Mouse (Mus musculus) naive thymus-derived CD4-positive, alpha-beta T cell, adult 5 months (primary cell): Measurements from ENCODE around the gene Rer1. TPM values are rescaled to one million over a fixed set of nuclear protein-coding genes. Genes with fewer than 3 reads are reported as not detected.

Source experiments
- polyA plus RNA-seq: library from polyadenylated mRNA; unstranded; fragments of 100-300 nt; shearing (Covaris generic); gene quantifications from one replicate; pipeline ENCODE4 v1.2.1, GENCODE M21; 2017

Rer1 gene
- 112 TPM for polyA plus RNA-seq

DNA sequence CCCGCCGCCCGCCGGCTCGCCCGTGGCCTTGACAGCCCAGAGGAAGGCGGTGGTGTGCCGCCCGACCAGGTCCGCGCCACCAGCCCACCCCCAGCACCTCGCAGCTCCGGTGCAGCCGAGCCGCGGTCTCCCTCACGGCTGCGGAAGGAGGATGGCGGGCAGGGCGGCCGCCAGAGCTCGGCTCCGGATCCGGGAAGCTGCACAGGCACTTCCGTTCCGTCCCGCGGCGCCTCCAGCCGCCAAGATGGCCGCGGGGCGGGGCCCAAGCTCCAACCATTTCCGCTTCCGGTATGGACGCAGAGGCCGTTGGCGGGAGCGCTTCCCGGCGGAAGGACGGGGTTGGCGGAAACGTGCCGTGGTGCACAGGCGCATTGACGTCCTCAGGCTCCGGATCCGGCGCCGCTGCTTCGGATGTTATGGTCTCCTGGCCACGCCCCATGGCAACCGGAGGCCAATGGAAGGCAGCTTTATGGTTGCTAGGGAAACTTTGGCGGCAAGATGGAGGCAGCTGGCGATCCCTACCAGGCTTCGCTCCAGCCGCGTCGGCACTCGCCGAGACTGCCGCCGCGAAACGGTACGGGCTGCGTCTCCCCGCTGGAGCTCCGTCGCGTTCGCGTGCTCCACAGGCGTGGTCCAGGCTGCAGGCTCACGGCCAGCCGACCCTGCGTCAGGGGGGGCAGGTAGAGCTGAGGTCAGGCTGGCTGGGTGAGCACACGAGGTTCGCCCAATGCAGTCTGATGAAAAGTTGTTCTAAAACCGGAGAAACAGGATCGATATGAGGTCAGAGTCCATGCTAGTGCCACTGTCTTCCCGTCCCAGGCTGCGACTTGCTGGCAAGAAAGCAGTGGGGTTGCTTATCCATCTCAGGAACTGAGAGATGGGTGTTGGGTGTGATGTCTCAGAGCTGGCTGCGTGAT lies at the start of gene Rer1, which contains the start of gene Morn1:
Gene Rer1 (minus strand): TSS at position 275 of the 917 bp plus-strand sequence.
Gene Morn1 (plus strand): TSS at position 470 of the 917 bp plus-strand sequence.

GRCm38 (mm10) chr4:155066834-155067522 lies 19.2 kb downstream of the Rer1 start, which contains the start of gene Pex10:
TSS of gene Pex10 (plus strand) at chr4:155067016.

DNA sequence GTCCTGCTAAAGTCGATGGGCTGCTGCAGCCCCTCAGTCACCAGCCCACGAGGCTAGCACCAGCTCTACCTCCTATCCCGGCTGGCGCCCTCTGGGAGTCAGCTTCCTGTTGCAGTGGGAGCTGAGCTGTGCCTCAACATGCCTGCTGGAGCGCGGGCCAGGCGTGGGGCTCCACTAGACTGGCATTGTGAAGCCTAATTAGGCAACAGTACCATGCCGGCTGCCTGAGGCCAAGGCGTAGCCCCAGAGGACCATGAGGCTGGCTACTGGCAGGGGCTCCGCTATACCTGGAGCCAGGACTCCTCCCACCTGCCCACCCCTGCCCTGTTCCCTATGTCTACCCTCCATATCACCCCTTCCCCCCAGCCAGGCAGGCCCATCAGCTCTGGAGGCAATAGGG lies 29.5 kb downstream of the Rer1 start, which contains the start of gene Plch2:
Gene Plch2 (minus strand): TSS at position 61 of the 400 bp plus-strand sequence.

Other genes with a start within 250 kb of the Rer1 start
- not detected for gene Ttc34, start 248.9 kb downstream of the Rer1 start, polyA plus RNA-seq
- not detected for gene Mmel1, start 216.8 kb downstream of the Rer1 start, polyA plus RNA-seq
- 6.7 TPM for gene Fam213b, start 187.2 kb downstream of the Rer1 start, polyA plus RNA-seq
- gene Tnfrsf14, start 157.8 kb downstream of the Rer1 start, polyA plus RNA-seq = 16.5 TPM
- gene Hes5, start 125.5 kb downstream of the Rer1 start, polyA plus RNA-seq = 1.0 TPM
- 95.8 TPM for gene Pank4, start 122.3 kb downstream of the Rer1 start, polyA plus RNA-seq
- gene Plch2, start 29.6 kb downstream of the Rer1 start, polyA plus RNA-seq = not detected
- gene Pex10, start 19.4 kb downstream of the Rer1 start, polyA plus RNA-seq = 8.1 TPM
- gene Morn1, start 195 bp upstream of the Rer1 start, polyA plus RNA-seq = 0.37 TPM
- gene Ski, start 136.2 kb upstream of the Rer1 start, polyA plus RNA-seq = 181 TPM
- gene Faap20, start 163.4 kb upstream of the Rer1 start, polyA plus RNA-seq = 69.6 TPM